Mouse (Mus musculus): Measurements from ENCODE around the gene Gbx1. TPM values are rescaled to one million over a fixed set of nuclear protein-coding genes. Genes with fewer than 3 reads are reported as not detected.

Gbx1 gene
- polyA plus RNA-seq, 1 experiment from 2014 or later = 0.12 TPM

DNA sequence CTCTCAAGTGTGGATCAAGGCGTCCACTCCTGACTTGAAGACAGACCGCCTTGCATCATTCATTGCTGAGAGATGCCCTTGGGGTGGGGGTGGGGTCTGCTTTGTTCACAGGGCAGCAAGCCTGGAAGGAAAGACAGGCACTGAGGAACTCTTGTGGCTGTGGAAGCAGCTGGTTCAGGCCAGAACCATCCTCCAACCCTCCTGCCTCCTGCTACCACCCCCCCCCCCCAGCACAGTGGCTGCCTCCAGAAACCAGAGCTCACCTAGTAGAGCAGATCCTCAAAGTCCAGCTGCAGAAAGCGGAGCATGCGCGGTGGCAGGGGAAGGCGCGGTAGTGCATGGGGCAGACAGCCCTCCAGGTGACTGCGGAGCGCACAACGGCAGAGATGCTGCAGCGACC, 6.4 kb upstream of the Gbx1 start:
- no peak overlapping the region for H3K4me3 ChIP-seq (replicated peaks; ENCODE audit: low read depth, low read length)
- no peak overlapping the region for H3K4me2 ChIP-seq (ENCODE audit: low read length)
- no peaks in the 10 kb centered on the region for H3K4me1 ChIP-seq (ENCODE audit: control insufficient read depth, insufficient read depth, low read length)
- H3K9me3 ChIP-seq (ENCODE audit: control insufficient read depth, low read length) = no peaks in the 10 kb centered on the region
- ATAC-seq (ENCODE audit: low FRiP score, low TSS enrichment) (no peak), DNase-seq (no peak)
- no peak overlapping the region for H3K27ac ChIP-seq (replicated peaks; ENCODE audit: low read depth, low read length)
- no peak overlapping the region for H3K9ac ChIP-seq (replicated peaks; ENCODE audit: low read length)
- H3K27me3 ChIP-seq (ENCODE audit: control insufficient read depth, insufficient read depth, low read length) = peaks cover 11% of the 10 kb centered on the region
- WGBS = 47% methylated on average over 11 of the region's 11 CpGs
- H3K36me3 ChIP-seq (ENCODE audit: control insufficient read depth, insufficient read depth, low read length) = no peaks in the 10 kb centered on the region

DNA sequence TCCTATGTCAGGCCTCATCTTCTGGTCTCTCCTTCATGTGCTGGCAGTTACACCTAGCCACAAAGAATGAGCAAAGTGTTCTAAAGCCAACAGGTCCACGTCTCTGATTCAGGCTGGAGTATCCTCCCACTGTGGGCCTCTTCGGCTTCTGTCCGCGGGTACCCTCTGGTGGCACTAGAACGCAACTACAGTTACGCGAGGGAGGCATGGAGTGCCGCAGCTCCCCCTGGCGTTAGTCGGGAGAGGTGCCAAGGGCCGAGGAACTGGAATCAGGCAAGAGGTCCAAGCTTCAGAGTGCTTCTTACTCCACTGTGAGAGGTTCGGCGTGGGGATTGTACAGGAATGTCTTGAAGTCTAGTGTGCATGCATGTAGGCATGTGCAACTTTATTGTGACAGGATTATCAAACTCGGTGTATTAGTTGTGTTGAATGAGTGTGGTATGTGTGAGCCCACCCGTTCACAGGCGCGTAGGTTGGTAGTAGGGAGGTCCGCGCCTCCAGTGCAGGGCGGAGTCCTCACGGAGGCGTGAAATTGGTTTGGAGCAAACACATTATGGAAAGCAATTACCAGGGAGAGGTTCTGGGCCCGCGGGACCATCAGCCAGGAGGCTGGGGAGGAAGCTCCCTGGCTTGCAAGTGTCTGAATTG, 3.2 kb upstream of the Gbx1 start:
- Histone ChIP-seq H3K9me3 (ENCODE audit: control insufficient read depth, low read length) (no peaks in the 10 kb centered on the region), H3K36me3 (ENCODE audit: control insufficient read depth, insufficient read depth, low read length) (no peaks in the 10 kb centered on the region), H3K4me3 (replicated peaks; ENCODE audit: low read depth, low read length) (no peak overlapping the region), H3K27ac (replicated peaks; ENCODE audit: low read depth, low read length) (no peak overlapping the region), H3K4me2 (ENCODE audit: low read length) (no peak overlapping the region), H3K4me1 (ENCODE audit: control insufficient read depth, insufficient read depth, low read length) (peaks cover 11% of the 10 kb centered on the region; the same call in 1 of the 2 replicates), H3K9ac (replicated peaks; ENCODE audit: low read length) (no peak overlapping the region), H3K27me3 (ENCODE audit: control insufficient read depth, insufficient read depth, low read length) (peaks cover 40% of the 10 kb centered on the region)
- peak; percentile 94 for DNase-seq
- ATAC-seq (ENCODE audit: low FRiP score, low TSS enrichment) = peak; percentile 57
- WGBS = 22% methylated on average over 24 of the region's 24 CpGs

DNA sequence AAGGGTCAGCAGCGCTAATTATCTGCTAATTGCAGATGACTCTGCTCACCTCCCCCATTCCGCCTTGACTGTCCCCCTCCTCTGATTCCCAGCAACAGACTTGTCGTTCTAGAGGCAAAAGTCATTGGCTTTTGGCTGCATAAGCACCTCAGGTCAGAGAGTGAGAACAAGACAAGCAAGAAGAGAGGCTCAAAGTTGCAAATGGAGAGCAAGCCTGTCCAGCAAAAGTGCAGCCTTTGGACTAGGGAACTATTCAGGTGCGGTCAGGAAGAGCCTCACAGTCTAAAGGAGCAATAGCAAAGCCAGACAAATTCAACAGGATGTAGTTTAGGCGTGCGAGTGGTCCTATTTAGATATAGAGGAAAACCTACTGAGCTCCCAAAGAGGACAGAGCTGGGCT, 778 bp upstream of the Gbx1 start:
- Histone ChIP-seq H3K4me2 (ENCODE audit: low read length) (no peak overlapping the region), H3K27me3 (ENCODE audit: control insufficient read depth, insufficient read depth, low read length) (peaks cover 63% of the 10 kb centered on the region), H3K27ac (replicated peaks; ENCODE audit: low read depth, low read length) (no peak overlapping the region), H3K4me3 (replicated peaks; ENCODE audit: low read depth, low read length) (no peak overlapping the region), H3K36me3 (ENCODE audit: control insufficient read depth, insufficient read depth, low read length) (no peaks in the 10 kb centered on the region), H3K4me1 (ENCODE audit: control insufficient read depth, insufficient read depth, low read length) (peaks cover 11% of the 10 kb centered on the region; the same call in 1 of the 2 replicates), H3K9me3 (ENCODE audit: control insufficient read depth, low read length) (no peaks in the 10 kb centered on the region), H3K9ac (replicated peaks; ENCODE audit: low read length) (no peak overlapping the region)
- ATAC-seq (ENCODE audit: low FRiP score, low TSS enrichment) = no peak
- 14% methylated on average over 6 of the region's 6 CpGs for WGBS
- no peak for DNase-seq

DNA sequence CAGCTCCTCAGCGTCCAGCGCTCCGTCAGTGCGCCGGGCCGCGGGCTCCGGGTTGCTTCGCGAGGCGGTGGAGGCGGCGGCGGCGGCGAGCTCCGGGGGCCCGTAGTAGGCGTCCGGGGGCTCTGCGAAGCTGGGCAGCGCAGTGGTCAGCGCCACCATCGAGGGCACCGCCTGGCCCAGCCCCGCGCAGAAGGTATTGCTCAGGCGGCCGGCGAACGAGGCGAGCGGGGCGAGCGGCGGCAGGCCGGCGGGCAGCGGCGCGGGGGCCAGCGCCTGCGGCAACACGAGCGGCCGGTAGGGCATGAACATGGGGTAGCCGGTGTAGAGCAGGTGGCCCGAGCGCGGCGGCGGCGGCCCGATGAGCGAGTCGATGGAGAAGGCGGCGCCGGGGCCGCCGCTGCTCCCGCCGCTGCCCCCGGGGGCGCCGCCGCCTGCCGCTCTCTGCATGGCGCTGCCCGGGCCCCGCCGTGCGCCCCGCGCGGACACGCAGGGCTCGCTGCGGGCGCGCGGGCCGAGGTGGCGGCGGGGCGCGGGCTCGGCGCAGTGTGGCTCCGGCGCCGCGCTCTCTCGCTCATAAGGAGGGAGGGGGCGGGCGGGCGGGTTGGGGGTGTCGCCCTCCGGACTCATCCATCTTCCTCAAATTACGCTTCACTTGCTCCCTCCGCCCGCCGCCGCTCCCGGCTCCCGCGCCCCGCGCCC, 663 bp downstream of the Gbx1 start:
- under 1% methylated on average over 83 of the region's 109 CpGs for WGBS
- peak overlapping the region; percentile 42 for H3K4me3 ChIP-seq (replicated peaks; ENCODE audit: low read depth, low read length)
- no peak overlapping the region for H3K27ac ChIP-seq (replicated peaks; ENCODE audit: low read depth, low read length)
- peak overlapping the region; percentile 90 for H3K4me2 ChIP-seq (ENCODE audit: low read length)
- peaks cover 11% of the 10 kb centered on the region; the same call in 1 of the 2 replicates for H3K4me1 ChIP-seq (ENCODE audit: control insufficient read depth, insufficient read depth, low read length)
- peak overlapping the region; percentile 45 for H3K9ac ChIP-seq (replicated peaks; ENCODE audit: low read length)
- DNase-seq (peak; percentile 53), ATAC-seq (ENCODE audit: low FRiP score, low TSS enrichment) (no peak)
- H3K27me3 ChIP-seq (ENCODE audit: control insufficient read depth, insufficient read depth, low read length) = peaks cover 72% of the 10 kb centered on the region
- no peaks in the 10 kb centered on the region for H3K36me3 ChIP-seq (ENCODE audit: control insufficient read depth, insufficient read depth, low read length)
- H3K9me3 ChIP-seq (ENCODE audit: control insufficient read depth, low read length) = no peaks in the 10 kb centered on the region

DNA sequence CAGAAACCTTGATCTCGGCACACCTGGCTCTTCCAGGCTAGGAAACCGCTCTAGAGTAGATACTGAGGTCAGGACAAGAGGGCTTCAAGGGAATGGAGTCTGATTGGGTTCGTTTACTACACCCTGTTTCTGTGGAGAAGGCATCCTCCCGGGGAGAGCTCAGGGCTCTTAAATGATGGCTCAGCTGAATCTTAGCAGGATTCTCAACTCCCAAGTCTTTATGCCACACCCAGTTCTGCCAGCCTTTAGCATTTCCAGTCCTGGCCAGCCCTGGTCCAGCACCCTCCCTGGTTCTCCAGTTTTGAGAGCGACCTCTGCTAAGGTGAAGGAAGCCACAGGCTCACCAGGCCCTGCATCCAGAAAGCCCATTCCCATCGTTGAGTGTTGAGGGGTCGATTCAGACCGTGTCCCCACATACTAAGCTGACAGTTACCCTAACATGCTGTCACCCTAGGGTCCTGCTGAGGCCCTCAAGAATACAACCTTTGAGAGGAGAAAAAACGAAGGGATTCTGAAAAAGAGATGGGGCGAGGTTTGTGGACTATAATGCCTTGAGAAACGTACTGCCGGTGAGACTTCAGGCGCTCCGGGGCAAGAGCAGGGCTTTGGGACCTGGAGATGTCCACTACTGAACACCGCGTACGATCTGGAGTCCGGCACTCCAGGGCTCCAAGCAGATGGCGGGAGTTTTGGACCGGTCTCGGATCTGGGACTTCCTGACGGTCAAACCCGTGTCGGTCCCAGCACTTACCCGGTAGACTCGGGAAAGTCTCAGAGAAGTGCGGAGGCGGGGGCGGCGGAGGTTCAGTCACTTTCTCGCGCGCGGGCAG, 1.4 kb downstream of the Gbx1 start:
- Histone ChIP-seq H3K36me3 (ENCODE audit: control insufficient read depth, insufficient read depth, low read length) (no peaks in the 10 kb centered on the region), H3K27me3 (ENCODE audit: control insufficient read depth, insufficient read depth, low read length) (peaks cover 72% of the 10 kb centered on the region), H3K9ac (replicated peaks; ENCODE audit: low read length) (peak overlapping the region; percentile 45; the same call in 1 of the 2 replicates), H3K9me3 (ENCODE audit: control insufficient read depth, low read length) (no peaks in the 10 kb centered on the region), H3K27ac (replicated peaks; ENCODE audit: low read depth, low read length) (no peak overlapping the region), H3K4me3 (replicated peaks; ENCODE audit: low read depth, low read length) (peak overlapping the region; percentile 42), H3K4me1 (ENCODE audit: control insufficient read depth, insufficient read depth, low read length) (peaks cover 11% of the 10 kb centered on the region; the same call in 1 of the 2 replicates), H3K4me2 (ENCODE audit: low read length) (peak overlapping the region; percentile 90)
- ATAC-seq (ENCODE audit: low FRiP score, low TSS enrichment) (no peak), DNase-seq (no peak)
- WGBS = 4% methylated on average over 34 of the region's 34 CpGs

DNA sequence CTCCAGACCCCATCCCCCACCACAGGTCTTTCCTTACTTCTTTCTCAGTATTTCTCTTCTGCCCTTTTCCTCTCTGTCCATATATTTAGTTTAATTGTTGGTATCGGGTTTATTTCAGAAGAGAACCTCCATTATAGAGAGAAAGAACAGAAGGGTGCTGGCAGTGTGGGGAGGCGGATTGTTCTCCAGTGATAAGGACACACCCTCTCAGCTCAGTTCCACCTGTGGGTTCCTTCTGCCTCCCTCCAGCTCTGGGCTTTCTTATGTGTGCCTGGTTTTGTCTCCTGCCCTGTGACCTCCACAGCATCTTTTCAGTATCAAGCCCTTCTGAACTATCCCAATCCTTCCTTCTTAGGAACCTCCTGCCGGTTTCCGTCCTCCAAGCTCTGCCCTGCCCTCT, 2.5 kb downstream of the Gbx1 start:
- H3K4me3 ChIP-seq (replicated peaks; ENCODE audit: low read depth, low read length) = no peak overlapping the region
- no peak for ATAC-seq (ENCODE audit: low FRiP score, low TSS enrichment)
- WGBS = 20% methylated on average over 4 of the region's 4 CpGs

DNA sequence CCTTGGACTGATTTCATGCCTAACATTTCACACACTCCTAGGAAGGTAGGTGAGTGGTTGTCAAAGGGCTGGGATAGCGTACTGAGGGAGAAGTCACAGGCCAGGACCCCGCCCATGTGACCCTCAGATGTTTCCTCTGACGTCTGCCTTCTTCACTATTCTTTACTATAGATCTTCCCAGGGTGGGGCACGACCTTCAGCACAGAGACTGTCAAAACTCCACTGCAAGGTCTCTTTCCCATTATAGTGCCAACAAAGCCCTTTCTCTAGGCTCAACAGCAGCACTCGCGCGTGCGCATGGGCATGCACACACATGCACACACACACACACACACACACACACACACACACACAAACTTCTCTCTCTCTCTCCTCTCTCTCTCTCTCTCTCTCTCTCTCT, 3.2 kb downstream of the Gbx1 start:
- no peaks in the 10 kb centered on the region for H3K9me3 ChIP-seq (ENCODE audit: control insufficient read depth, low read length)
- H3K9ac ChIP-seq (replicated peaks; ENCODE audit: low read length) = no peak overlapping the region
- H3K4me1 ChIP-seq (ENCODE audit: control insufficient read depth, insufficient read depth, low read length) = peaks cover 11% of the 10 kb centered on the region; the same call in 1 of the 2 replicates
- 40% methylated on average over 8 of the region's 8 CpGs for WGBS
- H3K27me3 ChIP-seq (ENCODE audit: control insufficient read depth, insufficient read depth, low read length) = peaks cover 64% of the 10 kb centered on the region
- no peak overlapping the region for H3K4me3 ChIP-seq (replicated peaks; ENCODE audit: low read depth, low read length)
- no peak overlapping the region for H3K4me2 ChIP-seq (ENCODE audit: low read length)
- ATAC-seq (ENCODE audit: low FRiP score, low TSS enrichment) (no peak), DNase-seq (no peak)
- H3K36me3 ChIP-seq (ENCODE audit: control insufficient read depth, insufficient read depth, low read length) = no peaks in the 10 kb centered on the region
- H3K27ac ChIP-seq (replicated peaks; ENCODE audit: low read depth, low read length) = no peak overlapping the region

More for the DNA sequence above, 2.5 kb downstream of the Gbx1 start:
- H3K9ac ChIP-seq (replicated peaks; ENCODE audit: low read length) = no peak overlapping the region
- H3K36me3 ChIP-seq (ENCODE audit: control insufficient read depth, insufficient read depth, low read length) = no peaks in the 10 kb centered on the region
- peaks cover 11% of the 10 kb centered on the region; the same call in 1 of the 2 replicates for H3K4me1 ChIP-seq (ENCODE audit: control insufficient read depth, insufficient read depth, low read length)
- peaks cover 72% of the 10 kb centered on the region for H3K27me3 ChIP-seq (ENCODE audit: control insufficient read depth, insufficient read depth, low read length)
- no peak overlapping the region for H3K27ac ChIP-seq (replicated peaks; ENCODE audit: low read depth, low read length)
- no peaks in the 10 kb centered on the region for H3K9me3 ChIP-seq (ENCODE audit: control insufficient read depth, low read length)
- H3K4me2 ChIP-seq (ENCODE audit: low read length) = no peak overlapping the region
- DNase-seq = no peak

DNA sequence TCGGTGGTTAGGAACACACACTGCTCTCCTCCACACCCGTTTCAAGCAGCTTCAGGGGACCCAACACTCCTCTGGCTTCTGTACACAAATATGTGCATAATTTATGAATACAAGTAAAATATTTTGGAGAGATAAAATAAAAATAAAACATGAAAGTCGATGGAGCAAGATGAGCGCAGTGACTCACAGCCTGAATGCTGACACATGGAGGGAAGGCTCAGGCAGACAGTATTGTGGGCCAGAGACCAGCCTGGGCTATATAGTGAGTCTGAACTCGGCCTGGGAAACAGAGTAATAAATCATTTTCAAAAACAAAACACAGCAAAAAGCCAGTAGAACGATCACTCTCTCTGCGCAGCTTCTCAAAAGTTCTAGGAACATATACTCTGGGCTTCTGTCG, 5.6 kb downstream of the Gbx1 start:
- Histone ChIP-seq H3K27me3 (ENCODE audit: control insufficient read depth, insufficient read depth, low read length) (peaks cover 44% of the 10 kb centered on the region), H3K4me2 (ENCODE audit: low read length) (no peak overlapping the region), H3K9me3 (ENCODE audit: control insufficient read depth, low read length) (no peaks in the 10 kb centered on the region), H3K27ac (replicated peaks; ENCODE audit: low read depth, low read length) (no peak overlapping the region), H3K36me3 (ENCODE audit: control insufficient read depth, insufficient read depth, low read length) (no peaks in the 10 kb centered on the region), H3K4me1 (ENCODE audit: control insufficient read depth, insufficient read depth, low read length) (peaks cover 5% of the 10 kb centered on the region; the same call in 1 of the 2 replicates), H3K9ac (replicated peaks; ENCODE audit: low read length) (no peak overlapping the region), H3K4me3 (replicated peaks; ENCODE audit: low read depth, low read length) (no peak overlapping the region)
- DNase-seq = no peak
- no peak for ATAC-seq (ENCODE audit: low FRiP score, low TSS enrichment)
- WGBS = 73% methylated on average over 8 of the region's 8 CpGs

All from midbrain, embryonic 14.5 days (tissue).